Mouse (Mus musculus): ENCODE data around the gene Larp1. TPM values are rescaled to one million over a fixed set of nuclear protein-coding genes. Genes with fewer than 3 reads are reported as not detected.
"Not testable (repeated sequence)": the region's sequence is repeated elsewhere in the genome, so short reads cannot be mapped to it uniquely, and the experiment has no call there.

Larp1 gene
- polyA plus RNA-seq, 1 experiment from 2014 or later: 14.0 TPM

- no peaks in the 10 kb centered on the region for H3K4me1 ChIP-seq (replicated peaks; ENCODE audit: insufficient read depth, low read length)
- ATAC-seq (replicated peaks; ENCODE audit: low FRiP score, low read depth): no peak
Observed at GRCm38 (mm10) chr11:58057455-58057854, 48.6 kb downstream of the Larp1 start.

GRCm38 (mm10) chr11:58059752-58060151 is 50.9 kb downstream of the Larp1 start:
- not testable (repeated sequence) for H3K27me3 ChIP-seq (ENCODE audit: insufficient read depth, low read length); H3K4me1 ChIP-seq (replicated peaks; ENCODE audit: insufficient read depth, low read length); H3K27ac ChIP-seq; H3K4me3 ChIP-seq (replicated peaks; ENCODE audit: low read depth, low read length); H3K9me3 ChIP-seq (replicated peaks; ENCODE audit: low read length); H3K4me2 ChIP-seq (ENCODE audit: low read length); H3K9ac ChIP-seq (ENCODE audit: low read depth, low read length); DNase-seq (ENCODE audit: low spot score)
- WGBS: 96% methylated on average over 7 of the region's 7 CpGs
- ATAC-seq (replicated peaks; ENCODE audit: low FRiP score, low read depth): 0 out of 2 replicates have a peak, but pooled peaks have one; percentile 14
- H3K36me3 ChIP-seq (ENCODE audit: insufficient read depth, low read length): peaks cover 41% of the 10 kb centered on the region

More at GRCm38 (mm10) chr11:58057455-58057854, 48.6 kb downstream of the Larp1 start:
- Histone ChIP-seq H3K27ac (no peak overlapping the region), H3K9me3 (replicated peaks; ENCODE audit: low read length) (no peaks in the 10 kb centered on the region), H3K9ac (ENCODE audit: low read depth, low read length) (no peak overlapping the region), H3K4me2 (ENCODE audit: low read length) (no peak overlapping the region), H3K4me3 (replicated peaks; ENCODE audit: low read depth, low read length) (no peak overlapping the region), H3K36me3 (ENCODE audit: insufficient read depth, low read length) (peaks cover 50% of the 10 kb centered on the region), H3K27me3 (ENCODE audit: insufficient read depth, low read length) (no peaks in the 10 kb centered on the region)
- peak; percentile 72 for DNase-seq (ENCODE audit: low spot score)
- 45% methylated on average over 6 of the region's 6 CpGs for WGBS
- TF ChIP-seq CTCF (IDR thresholded peaks at IDR 0.05; ENCODE audit: low read depth): peak; percentile 82

DNA sequence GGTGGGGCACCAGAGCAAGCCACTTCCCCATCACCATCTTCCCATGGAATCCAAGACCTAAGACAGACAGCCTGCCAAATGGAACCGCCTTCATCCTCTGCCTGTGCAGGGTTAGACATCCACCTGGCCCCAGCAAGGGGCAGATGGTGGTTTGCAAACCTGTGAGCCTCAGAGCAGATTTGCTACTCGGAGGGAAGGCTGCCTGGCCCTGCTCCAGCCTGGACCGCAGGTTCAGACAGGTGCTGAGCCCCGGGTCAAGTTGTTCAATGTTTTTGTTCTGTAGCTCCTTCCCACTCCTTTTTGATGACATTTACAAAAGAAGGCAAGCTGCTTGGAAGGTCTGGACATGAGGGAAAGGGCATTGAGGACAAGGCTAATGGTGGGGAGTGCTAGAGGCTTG is 52.4 kb downstream of the Larp1 start:
- not testable (repeated sequence) for ATAC-seq (replicated peaks; ENCODE audit: low FRiP score, low read depth); H3K9me3 ChIP-seq (replicated peaks; ENCODE audit: low read length); H3K27ac ChIP-seq; H3K4me1 ChIP-seq (replicated peaks; ENCODE audit: insufficient read depth, low read length); H3K27me3 ChIP-seq (ENCODE audit: insufficient read depth, low read length); H3K4me2 ChIP-seq (ENCODE audit: low read length); H3K4me3 ChIP-seq (replicated peaks; ENCODE audit: low read depth, low read length); H3K9ac ChIP-seq (ENCODE audit: low read depth, low read length); DNase-seq (ENCODE audit: low spot score)
- H3K36me3 ChIP-seq (ENCODE audit: insufficient read depth, low read length): peaks cover 33% of the 10 kb centered on the region
- WGBS: 86% methylated on average over 3 of the region's 4 CpGs

DNA sequence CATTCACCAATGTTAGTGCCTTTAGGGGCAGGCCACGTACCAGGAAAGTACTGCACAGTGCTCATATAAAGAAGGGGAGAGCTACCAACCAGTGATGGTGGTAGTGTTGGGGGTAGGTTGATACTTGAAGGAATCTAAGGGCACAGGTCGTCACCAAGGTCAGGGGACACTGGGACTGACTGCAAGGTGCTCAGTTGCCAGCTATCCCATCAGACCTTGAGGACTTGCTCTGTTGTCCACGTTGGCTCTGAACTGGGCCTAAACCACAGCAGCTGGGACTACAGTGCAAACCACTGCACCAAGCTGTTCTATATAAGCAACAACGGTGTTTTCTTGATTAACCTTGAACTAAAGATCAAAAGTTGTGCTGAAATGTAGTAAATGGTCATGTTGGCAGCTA is 53.7 kb downstream of the Larp1 start:
- Histone ChIP-seq H3K4me3 (replicated peaks; ENCODE audit: low read depth, low read length) (no peak overlapping the region), H3K27me3 (ENCODE audit: insufficient read depth, low read length) (no peaks in the 10 kb centered on the region), H3K36me3 (ENCODE audit: insufficient read depth, low read length) (peaks cover 23% of the 10 kb centered on the region), H3K4me2 (ENCODE audit: low read length) (no peak overlapping the region), H3K9ac (ENCODE audit: low read depth, low read length) (no peak overlapping the region), H3K4me1 (replicated peaks; ENCODE audit: insufficient read depth, low read length) (no peaks in the 10 kb centered on the region), H3K27ac (no peak overlapping the region), H3K9me3 (replicated peaks; ENCODE audit: low read length) (no peaks in the 10 kb centered on the region)
- TF ChIP-seq CTCF (IDR thresholded peaks at IDR 0.05; ENCODE audit: low read depth): no peak
- ATAC-seq (replicated peaks; ENCODE audit: low FRiP score, low read depth) (no peak), DNase-seq (ENCODE audit: low spot score) (no peak)
- 92% methylated on average over 4 of the region's 4 CpGs for WGBS

GRCm38 (mm10) chr11:58065025-58065424 is 56.2 kb downstream of the Larp1 start:
- ATAC-seq (replicated peaks; ENCODE audit: low FRiP score, low read depth): no peak
- no peaks in the 10 kb centered on the region for H3K9me3 ChIP-seq (replicated peaks; ENCODE audit: low read length)
- H3K4me1 ChIP-seq (replicated peaks; ENCODE audit: insufficient read depth, low read length): no peaks in the 10 kb centered on the region
- no peak for TF ChIP-seq CTCF (IDR thresholded peaks at IDR 0.05; ENCODE audit: low read depth)
- H3K4me2 ChIP-seq (ENCODE audit: low read length): no peak overlapping the region
- no peaks in the 10 kb centered on the region for H3K27me3 ChIP-seq (ENCODE audit: insufficient read depth, low read length)
- no peak overlapping the region for H3K4me3 ChIP-seq (replicated peaks; ENCODE audit: low read depth, low read length)
- 82% methylated on average over 4 of the region's 4 CpGs for WGBS
- H3K36me3 ChIP-seq (ENCODE audit: insufficient read depth, low read length): peaks cover 8% of the 10 kb centered on the region; the same call in 1 of the 2 replicates
- no peak for DNase-seq (ENCODE audit: low spot score)
- no peak overlapping the region for H3K27ac ChIP-seq
- H3K9ac ChIP-seq (ENCODE audit: low read depth, low read length): no peak overlapping the region

- no peak for DNase-seq (ENCODE audit: low spot score)
- WGBS: 85% methylated on average over 3 of the region's 3 CpGs
- Histone ChIP-seq H3K27me3 (ENCODE audit: insufficient read depth, low read length) (no peaks in the 10 kb centered on the region), H3K27ac (no peak overlapping the region), H3K4me3 (replicated peaks; ENCODE audit: low read depth, low read length) (no peak overlapping the region), H3K4me1 (replicated peaks; ENCODE audit: insufficient read depth, low read length) (no peaks in the 10 kb centered on the region), H3K9me3 (replicated peaks; ENCODE audit: low read length) (no peaks in the 10 kb centered on the region), H3K4me2 (ENCODE audit: low read length) (no peak overlapping the region), H3K9ac (ENCODE audit: low read depth, low read length) (no peak overlapping the region), H3K36me3 (ENCODE audit: insufficient read depth, low read length) (no peaks in the 10 kb centered on the region)
- no peak for ATAC-seq (replicated peaks; ENCODE audit: low FRiP score, low read depth)
- TF ChIP-seq CTCF (IDR thresholded peaks at IDR 0.05; ENCODE audit: low read depth): no peak
Observed at GRCm38 (mm10) chr11:58072978-58073377, 64.1 kb downstream of the Larp1 start.

DNA sequence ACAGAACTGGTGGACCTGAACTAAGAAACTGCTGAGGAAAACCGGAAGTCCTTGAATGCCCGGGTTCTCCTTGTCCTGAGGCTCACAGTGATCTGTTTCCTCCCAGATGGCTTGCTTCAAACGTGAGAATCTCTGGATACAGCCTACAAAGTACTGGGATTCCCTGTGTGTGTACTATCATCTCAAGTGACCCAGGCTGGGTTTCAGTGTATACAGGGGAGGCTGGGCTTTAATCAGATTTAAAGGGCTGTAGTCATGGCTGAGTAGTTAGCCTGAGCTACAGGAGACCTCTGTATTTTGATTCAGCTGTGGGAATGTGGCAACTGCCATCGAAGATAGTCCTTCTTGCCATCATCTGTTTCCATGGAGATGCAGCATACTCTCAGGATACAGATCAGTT is 68.4 kb downstream of the Larp1 start:
- H3K4me1 ChIP-seq (replicated peaks; ENCODE audit: insufficient read depth, low read length): no peaks in the 10 kb centered on the region
- no peak for TF ChIP-seq CTCF (IDR thresholded peaks at IDR 0.05; ENCODE audit: low read depth)
- H3K9ac ChIP-seq (ENCODE audit: low read depth, low read length): no peak overlapping the region
- no peaks in the 10 kb centered on the region for H3K9me3 ChIP-seq (replicated peaks; ENCODE audit: low read length)
- 33% methylated on average over 4 of the region's 4 CpGs for WGBS
- no peaks in the 10 kb centered on the region for H3K36me3 ChIP-seq (ENCODE audit: insufficient read depth, low read length)
- H3K27me3 ChIP-seq (ENCODE audit: insufficient read depth, low read length): no peaks in the 10 kb centered on the region
- H3K27ac ChIP-seq: no peak overlapping the region
- no peak overlapping the region for H3K4me3 ChIP-seq (replicated peaks; ENCODE audit: low read depth, low read length)
- no peak; the same call in 1 of the 2 replicates for ATAC-seq (replicated peaks; ENCODE audit: low FRiP score, low read depth)
- DNase-seq (ENCODE audit: low spot score): peak; percentile 50
- H3K4me2 ChIP-seq (ENCODE audit: low read length): no peak overlapping the region

All from kidney, postnatal 0 days (tissue).